Mouse (Mus musculus) lung, adult 2 months (tissue): ENCODE results near the gene Yod1.

Experiments used
- CTCF ChIP-seq: fragments of 200-500 bp; IDR thresholded peaks from 2 replicates; pipeline ENCODE4 v1.5.1; 2011; ENCODE audit warnings: mild to moderate bottlenecking, low read length, control low read depth; ENCODE audit not compliant: insufficient read depth
- POLR2A ChIP-seq: fragments of 200-500 bp; IDR thresholded peaks from 2 replicates; pipeline ENCODE4 v1.6.1; 2011; ENCODE audit warnings: low read depth, mild to moderate bottlenecking, control low read depth, low read length, borderline replicate concordance; ENCODE audit errors: extremely low read depth

DNA sequence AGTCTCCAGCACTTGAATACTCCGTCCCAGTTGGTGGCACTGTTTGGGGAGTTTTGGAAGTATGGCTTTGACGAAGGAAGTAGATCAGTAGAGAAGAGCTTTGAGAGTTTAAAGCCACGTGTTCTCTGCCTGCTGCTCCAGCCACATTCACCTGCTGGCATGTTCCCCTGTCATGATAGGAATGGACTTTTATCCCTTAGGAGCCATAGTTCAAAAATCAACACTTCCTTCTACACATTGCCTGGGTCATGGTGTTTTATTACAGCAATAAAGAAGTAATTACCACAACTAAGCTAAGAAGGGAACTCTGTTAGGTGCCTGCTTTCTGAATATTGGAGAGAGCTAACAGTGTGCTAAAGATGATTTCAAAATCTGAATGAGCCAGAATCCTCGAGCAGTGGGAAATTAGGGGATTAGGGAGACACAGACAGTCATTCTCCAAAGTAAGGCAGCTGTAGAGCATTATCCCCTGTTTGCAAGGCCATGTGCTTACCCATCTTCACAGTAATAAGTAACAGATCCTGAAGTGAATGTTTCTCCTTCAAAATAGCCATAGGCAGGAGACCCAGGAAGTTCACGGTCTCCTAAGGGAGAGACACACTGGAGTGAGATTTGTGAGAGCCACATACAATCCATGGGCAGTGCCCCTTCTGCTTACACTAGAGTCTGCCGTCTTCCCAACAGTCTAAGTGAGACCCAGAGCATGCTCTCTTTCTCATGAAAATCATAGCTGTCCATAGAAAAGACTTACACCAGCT is 35.3 kb upstream of the Yod1 start:
- TF ChIP-seq CTCF (no peak), POLR2A (no peak)
